Mouse (Mus musculus) thymus, adult 2 months (tissue): ENCODE data around the gene Ctcf.
A peak's percentile ranks its signal among the peaks of the same experiment; 100 is the strongest.

Experiments used
- CTCF ChIP-seq: fragments of 200-500 bp; IDR thresholded peaks from 2 replicates; pipeline ENCODE4 v1.5.1; 2012; ENCODE audit warnings: mild to moderate bottlenecking, control low read depth, low read length, moderate library complexity, borderline replicate concordance; ENCODE audit not compliant: control insufficient read depth, poor library complexity, insufficient read depth; ENCODE audit errors: extremely low read depth
- POLR2A ChIP-seq: fragments of 200-500 bp; IDR thresholded peaks from 2 replicates; pipeline ENCODE4 v1.6.1; 2012; ENCODE audit warnings: mild to moderate bottlenecking, low read length, control low read depth, moderate library complexity; ENCODE audit not compliant: control insufficient read depth, poor library complexity, insufficient read depth; ENCODE audit errors: extremely low read depth

DNA sequence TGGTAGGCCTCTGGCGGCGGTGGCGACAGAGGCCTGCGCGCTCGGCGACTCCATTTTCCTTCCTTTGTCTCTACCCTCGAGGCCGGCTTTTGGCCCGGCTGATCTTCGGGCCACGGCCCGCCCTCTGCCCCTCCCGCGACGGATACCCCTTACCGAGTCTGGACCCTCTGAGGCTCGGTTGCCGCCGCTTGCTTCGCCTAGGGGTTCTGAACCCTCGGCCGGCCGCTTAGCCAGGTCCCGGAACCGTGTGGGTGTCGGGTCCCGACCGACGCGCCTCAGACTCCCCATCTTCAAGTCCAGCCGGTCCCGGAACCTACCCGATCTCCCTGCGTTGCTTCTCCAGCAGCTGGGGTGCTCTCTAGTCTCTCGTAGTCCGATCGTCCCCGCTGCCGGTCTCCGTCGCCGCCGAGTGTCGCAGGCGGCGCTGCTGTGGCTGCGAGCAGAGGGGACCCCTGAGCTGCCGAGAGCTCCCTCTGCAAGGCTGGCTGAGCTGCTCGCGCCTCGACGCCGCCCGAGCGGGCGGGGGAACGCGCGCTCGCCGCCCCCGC lies 669 bp downstream of the Ctcf start, which contains the start of gene Agrp:
- peak; percentile 87 for TF ChIP-seq POLR2A
- TF ChIP-seq CTCF, result no peak
